Mouse (Mus musculus) ES-E14 (cell line): Measurements from ENCODE around the gene Baiap2. TPM values are rescaled to one million over a fixed set of nuclear protein-coding genes. Genes with fewer than 3 reads are reported as not detected.

Source experiments
- DNase-seq: peaks from one replicate; pipeline ENCODE4 v3.0.0-alpha.2; 2013; ENCODE audit warnings: low read depth, low spot score
- H3K27ac ChIP-seq: 2 replicates; pipeline ENCODE4 v1.5.1; 2012; ENCODE audit warnings: low read depth, mild to moderate bottlenecking, low read length, moderate library complexity, mixed read lengths; ENCODE audit not compliant: poor library complexity, insufficient read depth, severe bottlenecking
- H3K36me3 ChIP-seq: 2 replicates; pipeline ENCODE4 v1.6.1; 2012; ENCODE audit warnings: mild to moderate bottlenecking, low read length, moderate library complexity, mixed read lengths; ENCODE audit not compliant: control insufficient read depth, poor library complexity, insufficient read depth, severe bottlenecking
- H3K4me1 ChIP-seq, 2 experiments: fragments of 150-350 bp in 1 of 2; sonication (generic) in 1 of 2; 2 replicates each; pipeline ENCODE4 v1.6.1; 2012; ENCODE audit warnings: low read length in 2 of 2, mild to moderate bottlenecking in 1 of 2, mixed read lengths in 1 of 2; ENCODE audit not compliant: control insufficient read depth in 2 of 2, insufficient read depth in 2 of 2, poor library complexity in 1 of 2
- H3K4me3 ChIP-seq, 2 experiments: fragments of 150-350 bp in 1 of 2; sonication (generic) in 1 of 2; 2 replicates each; pipeline ENCODE4 v1.5.1; 2012; ENCODE audit warnings: low read length in 2 of 2, low read depth in 1 of 2, mild to moderate bottlenecking in 1 of 2, mixed read lengths in 1 of 2; ENCODE audit not compliant: insufficient read depth in 1 of 2, poor library complexity in 1 of 2, severe bottlenecking in 1 of 2
- H3K9ac ChIP-seq: 2 replicates; pipeline ENCODE4 v1.6.1; 2012; ENCODE audit warnings: low read depth, mild to moderate bottlenecking, low read length, mixed read lengths; ENCODE audit not compliant: poor library complexity, insufficient read depth, severe bottlenecking
- H3K9me3 ChIP-seq: fragments of 150-350 bp; sonication (generic); 2 replicates; pipeline ENCODE4 v1.6.1; 2012; ENCODE audit warnings: low read depth, mild to moderate bottlenecking, low read length; ENCODE audit not compliant: control insufficient read depth, insufficient read depth
- CHD2 ChIP-seq: IDR thresholded peaks from 2 replicates; pipeline ENCODE4 v1.6.1; 2014; ENCODE audit warnings: mild to moderate bottlenecking, low read depth, low read length, inconsistent platforms
- HCFC1 ChIP-seq: IDR thresholded peaks from 2 replicates; pipeline ENCODE4 v1.6.1; 2012; ENCODE audit warnings: low read length, inconsistent platforms, borderline replicate concordance; ENCODE audit not compliant: insufficient read depth
- MAFK ChIP-seq: IDR thresholded peaks from 2 replicates; pipeline ENCODE4 v1.6.1; 2014; ENCODE audit warnings: mild to moderate bottlenecking, low read depth, low read length, inconsistent platforms; ENCODE audit not compliant: insufficient read depth
- ZC3H11A ChIP-seq: IDR thresholded peaks from 2 replicates; pipeline ENCODE4 v1.6.1; 2012; ENCODE audit warnings: low read depth, mild to moderate bottlenecking, inconsistent platforms, low read length, borderline replicate concordance
- ZNF384 ChIP-seq: IDR thresholded peaks from 2 replicates; pipeline ENCODE4 v1.6.1; 2012; ENCODE audit warnings: low read depth, low read length, inconsistent platforms
- in situ Hi-C, 2 experiments: fragments of 600-800 bp; cut with MboI; formaldehyde crosslinking; loops; one replicate each; pipeline ENCODE4 v1.15.1; 2025; ENCODE audit warnings: low sequenced_read_pairs in 2 of 2, inconsistent platforms in 1 of 2; ENCODE audit not compliant: unreplicated experiment in 2 of 2
- total RNA-seq: library from RNA; depleted of rRNA; stranded (reverse); fragments of 300-350 nt; gene quantifications from 2 replicates; pipeline ENCODE4 v1.2.3, GENCODE M21; 2012

The Baiap2 gene
- total RNA-seq, 1 experiment, result 23.3 TPM

DNA sequence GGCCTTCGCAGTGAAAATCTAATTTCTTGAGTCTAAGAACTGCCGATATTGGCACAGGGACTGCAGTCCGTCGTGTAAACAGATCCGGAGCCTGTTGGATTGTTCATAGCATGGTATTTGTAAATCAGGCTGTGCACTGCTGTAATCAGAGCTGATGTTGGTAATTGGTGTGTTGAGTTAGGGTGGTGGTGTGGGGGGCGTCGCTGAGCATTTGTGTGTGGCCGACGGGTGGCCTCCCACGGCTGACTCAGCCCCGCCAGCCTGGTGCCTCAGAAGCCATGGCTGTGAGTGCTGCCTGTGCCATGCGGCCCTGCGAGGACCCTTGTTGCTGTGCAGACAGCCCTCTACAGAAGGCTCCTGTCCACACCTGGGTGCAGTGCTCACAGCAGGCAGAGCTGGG lies 14.0 kb downstream of the Baiap2 start:
- H3K9ac ChIP-seq, result no peak overlapping the region
- no peak for DNase-seq
- no peak overlapping the region for H3K4me3 ChIP-seq
- H3K4me1 ChIP-seq, result peaks cover 0 to 14% of the 10 kb centered on the region in 2 experiments; a peak in 1 of 4 replicates
- TF ChIP-seq ZNF384 (no peak), HCFC1 (no peak), MAFK (no peak), ZC3H11A (no peak), CHD2 (no peak)
- no peak overlapping the region for H3K27ac ChIP-seq
- no peaks in the 10 kb centered on the region for H3K9me3 ChIP-seq
- in situ Hi-C loops, result no loop called here
- 0 out of 2 replicates have a peak, but pooled peaks cover 3% of the 10 kb centered on the region for H3K36me3 ChIP-seq

- TF ChIP-seq HCFC1 (no peak), ZNF384 (no peak), MAFK (no peak), ZC3H11A (no peak), CHD2 (no peak)
- Histone ChIP-seq H3K9ac (no peak overlapping the region), H3K36me3 (0 out of 2 replicates have a peak, but pooled peaks cover 3% of the 10 kb centered on the region), H3K9me3 (no peaks in the 10 kb centered on the region), H3K27ac (no peak overlapping the region), H3K4me3 (no peak overlapping the region), H3K4me1 (peaks cover 0 to 14% of the 10 kb centered on the region in 2 experiments; a peak in 1 of 4 replicates)
- in situ Hi-C loops, result no loop called here
- DNase-seq, result no peak
Observed at GRCm38 (mm10) chr11:119958856-119959255, 16.3 kb downstream of the Baiap2 start.

DNA sequence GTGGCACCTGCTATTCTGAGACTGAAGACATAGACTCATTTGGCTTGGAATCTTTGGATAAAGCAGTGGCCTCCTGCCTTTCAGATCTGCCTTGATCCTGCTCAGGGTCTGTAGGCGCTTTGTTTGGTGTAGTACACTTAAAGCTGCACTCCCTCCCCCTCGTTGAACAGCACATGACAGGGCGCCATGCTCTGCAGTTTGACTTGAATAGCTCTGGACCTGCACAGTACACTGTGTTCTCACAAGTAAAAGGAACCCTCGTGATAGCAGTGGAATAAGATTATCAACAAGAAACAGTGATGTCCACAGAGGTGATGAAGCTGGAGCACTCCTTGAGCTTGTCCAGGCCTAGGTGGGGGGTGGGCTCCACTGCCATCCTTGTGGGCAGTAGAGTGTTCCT lies 17.2 kb downstream of the Baiap2 start:
- DNase-seq, result no peak
- Histone ChIP-seq H3K36me3 (0 out of 2 replicates have a peak, but pooled peaks cover 3% of the 10 kb centered on the region), H3K9me3 (no peaks in the 10 kb centered on the region), H3K9ac (no peak overlapping the region), H3K4me1 (peaks cover 0 to 14% of the 10 kb centered on the region in 2 experiments; a peak in 1 of 4 replicates), H3K27ac (no peak overlapping the region), H3K4me3 (no peak overlapping the region)
- TF ChIP-seq MAFK (no peak), ZNF384 (no peak), HCFC1 (no peak), CHD2 (no peak), ZC3H11A (no peak)
- in situ Hi-C loops, result no loop called here

DNA sequence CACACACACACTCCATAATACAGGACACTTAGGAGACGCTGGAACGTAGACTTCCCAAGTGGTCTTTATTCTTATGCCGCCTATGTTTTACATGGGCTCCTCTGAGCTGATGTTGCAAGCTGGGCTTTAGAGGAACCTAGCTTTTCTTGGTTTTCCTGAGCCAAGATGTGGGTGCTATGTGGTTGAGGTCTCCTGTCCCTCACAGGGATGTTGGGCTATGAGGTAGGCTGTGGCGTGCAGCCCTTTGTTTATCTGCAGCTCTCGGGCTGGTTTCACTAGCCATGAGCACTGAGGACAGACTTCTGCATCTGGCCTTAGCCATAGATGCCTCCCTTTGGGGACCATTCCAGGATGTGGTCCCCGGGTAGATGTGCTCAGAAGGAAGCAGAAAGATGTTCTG lies 18.1 kb downstream of the Baiap2 start:
- H3K36me3 ChIP-seq, result 0 out of 2 replicates have a peak, but pooled peaks cover 5% of the 10 kb centered on the region
- H3K9ac ChIP-seq, result no peak overlapping the region
- in situ Hi-C loops, result no loop called here
- no peak for DNase-seq
- H3K9me3 ChIP-seq, result no peaks in the 10 kb centered on the region
- no peak overlapping the region for H3K4me3 ChIP-seq
- TF ChIP-seq HCFC1 (no peak), ZC3H11A (no peak), CHD2 (no peak), ZNF384 (no peak), MAFK (no peak)
- H3K4me1 ChIP-seq, result peaks cover 0 to 11% of the 10 kb centered on the region in 2 experiments; a peak in 1 of 4 replicates
- H3K27ac ChIP-seq, result no peak overlapping the region

- in situ Hi-C loops, result no loop called here
- H3K36me3 ChIP-seq, result 0 out of 2 replicates have a peak, but pooled peaks cover 5% of the 10 kb centered on the region
- TF ChIP-seq HCFC1, result no peak
- no peak for TF ChIP-seq CHD2
- no peak for TF ChIP-seq ZC3H11A
- no peak for TF ChIP-seq ZNF384
- no peak for TF ChIP-seq MAFK
- H3K9me3 ChIP-seq, result no peaks in the 10 kb centered on the region
- H3K4me1 ChIP-seq, result peaks cover 0 to 8% of the 10 kb centered on the region in 2 experiments; a peak in 1 of 4 replicates
- no peak overlapping the region for H3K9ac ChIP-seq
- no peak overlapping the region for H3K4me3 ChIP-seq
- no peak overlapping the region for H3K27ac ChIP-seq
- DNase-seq, result no peak
Observed at GRCm38 (mm10) chr11:119961511-119961910, 18.9 kb downstream of the Baiap2 start.
